Mouse (Mus musculus) embryonic facial prominence, embryonic 12.5 days (tissue): ENCODE measurements around the gene Lce1i. TPM values are rescaled to one million over a fixed set of nuclear protein-coding genes. Genes with fewer than 3 reads are reported as not detected.

Source experiments
- polyA plus RNA-seq: library from polyadenylated mRNA; unstranded; fragments of >200 nt; fragmentation: Nextera tagmentation; extraction: Ambion mirVana; gene quantifications from 2 replicates; pipeline ENCODE4 v1.2.1, GENCODE M21; 2016

Lce1i gene
- polyA plus RNA-seq, 1 experiment from 2014 or later = not detected

Other genes with a start within 250 kb of the Lce1i start
- gene 2310046K23Rik, start 244.4 kb downstream of the Lce1i start, polyA plus RNA-seq = not detected in 2 replicates
- not detected in 2 replicates for gene Ivl, start 205.2 kb downstream of the Lce1i start, polyA plus RNA-seq
- not detected in 2 replicates for gene Smcp, start 189.9 kb downstream of the Lce1i start, polyA plus RNA-seq
- gene 2210017I01Rik, start 171.4 kb downstream of the Lce1i start, polyA plus RNA-seq = not detected in 2 replicates
- not detected in 2 replicates for gene Lce6a, start 157.2 kb downstream of the Lce1i start, polyA plus RNA-seq
- not detected in 2 replicates for gene Lce1a1, start 130.6 kb downstream of the Lce1i start, polyA plus RNA-seq
- not detected in 2 replicates for gene Lce1b, start 122.0 kb downstream of the Lce1i start, polyA plus RNA-seq
- not detected in 2 replicates for gene Lce1a2, start 108.6 kb downstream of the Lce1i start, polyA plus RNA-seq
- not detected in 2 replicates for gene Lce1c, start 99.7 kb downstream of the Lce1i start, polyA plus RNA-seq
- gene Lce1d, start 91.7 kb downstream of the Lce1i start, polyA plus RNA-seq = not detected in 2 replicates
- gene Lce1e, start 69.8 kb downstream of the Lce1i start, polyA plus RNA-seq = not detected in 2 replicates
- gene Lce1f, start 58.5 kb downstream of the Lce1i start, polyA plus RNA-seq = not detected in 2 replicates
- gene Gm38119, start 39.8 kb downstream of the Lce1i start, polyA plus RNA-seq = not detected in 2 replicates
- gene Lce1g, start 26.6 kb downstream of the Lce1i start, polyA plus RNA-seq = not detected in 2 replicates
- not detected in 2 replicates for gene Lce1h, start 13.8 kb downstream of the Lce1i start, polyA plus RNA-seq
- gene Lce1j, start 11.6 kb upstream of the Lce1i start, polyA plus RNA-seq = not detected in 2 replicates
- gene Lce1k, start 29.0 kb upstream of the Lce1i start, polyA plus RNA-seq = not detected in 2 replicates
- gene Kprp, start 48.3 kb upstream of the Lce1i start, polyA plus RNA-seq = not detected in 2 replicates
- not detected in 2 replicates for gene Lce1l, start 72.4 kb upstream of the Lce1i start, polyA plus RNA-seq
- gene 2310050C09Rik, start 91.3 kb upstream of the Lce1i start, polyA plus RNA-seq = not detected in 2 replicates
- not detected in 2 replicates for gene Lce3a, start 147.3 kb upstream of the Lce1i start, polyA plus RNA-seq
- not detected in 2 replicates for gene Lce3b, start 154.1 kb upstream of the Lce1i start, polyA plus RNA-seq
- not detected in 2 replicates for gene Lce3c, start 165.6 kb upstream of the Lce1i start, polyA plus RNA-seq
- not detected in 2 replicates for gene Lce3d, start 178.5 kb upstream of the Lce1i start, polyA plus RNA-seq
- gene Lce3e, start 188.2 kb upstream of the Lce1i start, polyA plus RNA-seq = not detected in 2 replicates
- gene Lce3f, start 213.3 kb upstream of the Lce1i start, polyA plus RNA-seq = not detected in 2 replicates
- not detected in 2 replicates for gene Crct1, start 236.8 kb upstream of the Lce1i start, polyA plus RNA-seq
- not detected in 2 replicates for gene Lce1m, start 240.2 kb upstream of the Lce1i start, polyA plus RNA-seq